Mouse (Mus musculus) neural tube, embryonic 12.5 days (tissue): ENCODE measurements around the gene Sf3a2. TPM values are rescaled to one million over a fixed set of nuclear protein-coding genes. Genes with fewer than 3 reads are reported as not detected.

Experiments used
- ATAC-seq: fragments of 200-750 bp; cut with Nextera tagmentation; 2 replicates; pipeline ENCODE4 v1.8.0; 2017; ENCODE audit warnings: low read depth, mild to moderate bottlenecking, moderate TSS enrichment, moderate library complexity; ENCODE audit not compliant: low FRiP score
- H3K27ac ChIP-seq: fragments of 300-500 bp; sonication (generic); 2 replicates; pipeline ENCODE4 v1.5.1; 2016
- H3K27me3 ChIP-seq: fragments of 300-500 bp; sonication (generic); replicated peaks from 2 replicates; pipeline ENCODE4 v1.6.1; 2016; ENCODE audit warnings: mild to moderate bottlenecking
- H3K36me3 ChIP-seq: fragments of 300-500 bp; sonication (generic); 2 replicates; pipeline ENCODE4 v1.6.1; 2016; ENCODE audit warnings: mild to moderate bottlenecking
- H3K4me1 ChIP-seq: fragments of 300-500 bp; sonication (generic); 2 replicates; pipeline ENCODE4 v1.6.1; 2016
- H3K4me2 ChIP-seq: fragments of 300-500 bp; sonication (generic); replicated peaks from 2 replicates; pipeline ENCODE4 v1.6.1; 2016; ENCODE audit warnings: mild to moderate bottlenecking
- H3K4me3 ChIP-seq: fragments of 300-500 bp; sonication (generic); 2 replicates; pipeline ENCODE4 v1.5.1; 2016
- H3K9ac ChIP-seq: fragments of 300-500 bp; sonication (generic); 2 replicates; pipeline ENCODE4 v1.6.1; 2016; ENCODE audit warnings: mild to moderate bottlenecking
- H3K9me3 ChIP-seq: fragments of 300-500 bp; sonication (generic); 2 replicates; pipeline ENCODE4 v1.6.1; 2016; ENCODE audit warnings: mild to moderate bottlenecking
- WGBS: fragments of 180-500 bp; shearing (Covaris S2); methylation state at CpG from one replicate; pipeline ENCODE4 v1.1.7; 2016; 5-methylcytosine and 5-hydroxymethylcytosine counted together
- microRNA counts: library from miRNA; unstranded; fragments of <30 nt; microRNA quantifications from one replicate; lab custom pipeline; 2017
- microRNA-seq: library from miRNA; unstranded; fragments of <30 nt; microRNA quantifications from one replicate; pipeline ENCODE4, GENCODE M21; 2017
- polyA plus RNA-seq: library from polyadenylated mRNA; unstranded; fragments of >200 nt; fragmentation: Nextera tagmentation; extraction: Ambion mirVana; gene quantifications from 2 replicates; pipeline ENCODE4 v1.2.1, GENCODE M21; 2016

Gene Sf3a2
- polyA plus RNA-seq, 1 experiment from 2014 or later, result 72.4 TPM

DNA sequence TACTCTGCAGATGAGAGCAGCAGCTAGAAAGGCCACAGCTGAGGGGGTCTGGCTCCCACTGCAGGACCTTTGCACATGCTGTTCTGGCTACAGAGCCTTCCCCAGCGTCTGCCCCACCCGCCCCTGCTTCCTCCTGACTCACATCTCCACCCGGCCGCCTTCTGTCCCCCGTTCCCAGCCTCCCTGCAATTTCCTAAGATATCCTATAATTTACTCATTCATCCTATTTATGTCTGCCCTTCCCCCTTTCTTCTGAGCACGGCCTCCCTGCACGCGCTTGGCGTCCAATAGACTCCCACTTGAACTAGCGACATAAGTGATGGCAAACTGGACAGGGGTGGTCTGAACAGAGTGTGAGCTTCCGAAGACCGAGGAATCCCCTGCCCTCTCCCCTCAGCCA is 47.7 kb downstream of the Sf3a2 start:
- 84% methylated on average over 11 of the region's 12 CpGs for WGBS
- H3K9me3 ChIP-seq, result no peaks in the 10 kb centered on the region
- peaks cover 45% of the 10 kb centered on the region for H3K27me3 ChIP-seq
- no peak for ATAC-seq
- H3K4me2 ChIP-seq, result no peak overlapping the region
- H3K4me1 ChIP-seq, result peaks cover 11% of the 10 kb centered on the region
- no peak overlapping the region for H3K4me3 ChIP-seq
- H3K9ac ChIP-seq, result no peak overlapping the region
- H3K36me3 ChIP-seq, result peaks cover 6% of the 10 kb centered on the region; the same call in 1 of the 2 replicates
- H3K27ac ChIP-seq, result no peak overlapping the region

DNA sequence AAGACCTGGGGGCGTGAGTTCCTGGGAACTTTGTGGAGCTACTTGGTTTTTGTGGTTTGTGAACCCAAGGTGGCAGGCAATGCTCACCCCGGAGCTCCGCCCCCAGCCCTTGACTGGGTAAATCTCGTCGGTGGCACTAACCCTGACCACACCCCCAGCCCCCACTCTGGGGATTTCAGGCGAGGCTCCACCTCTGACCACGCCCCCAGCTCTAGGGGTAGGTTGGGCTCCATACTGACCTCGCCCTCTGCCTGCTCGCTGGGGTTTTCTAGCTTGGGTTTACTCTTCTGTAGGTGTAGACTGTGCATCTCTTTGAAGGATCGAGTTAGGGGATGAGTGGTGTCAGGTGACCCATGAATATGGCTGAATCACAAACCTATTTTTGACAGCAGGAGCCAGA is 50.6 kb downstream of the Sf3a2 start:
- Histone ChIP-seq H3K4me3 (no peak overlapping the region), H3K4me2 (no peak overlapping the region), H3K9me3 (no peaks in the 10 kb centered on the region), H3K9ac (no peak overlapping the region), H3K27me3 (peaks cover 24% of the 10 kb centered on the region), H3K4me1 (peaks cover 7% of the 10 kb centered on the region), H3K36me3 (peaks cover 29% of the 10 kb centered on the region), H3K27ac (no peak overlapping the region)
- 9% methylated on average over 10 of the region's 10 CpGs for WGBS
- ATAC-seq, result no peak

MicroRNA genes within 50 kb of the gene (microRNA counts, 519-probe panel; counts per million panel counts)
- microRNA mmu-miR-1982 (lab: Ali Mortazavi, UCI), result 342 counts per million, percentile 67 among the panel's probes with 10 or more counts

Small RNA genes lying within 50 kb of the gene (microRNA-seq; reads per million reads assigned to microRNA genes)
- 2.0 reads per million for gene Mir1982

Other genes with a start within 250 kb of the Sf3a2 start
- 35.6 and 35.9 TPM in 2 replicates for gene Rexo1, start 236.6 kb upstream of the Sf3a2 start, polyA plus RNA-seq
- gene Klf16, start 220.9 kb upstream of the Sf3a2 start, polyA plus RNA-seq, result 7.3 and 7.5 TPM in 2 replicates
- gene Abhd17a, start 207.9 kb upstream of the Sf3a2 start, polyA plus RNA-seq, result 126 and 127 TPM in 2 replicates
- 60.8 and 63.9 TPM in 2 replicates for gene Scamp4, start 195.3 kb upstream of the Sf3a2 start, polyA plus RNA-seq
- gene Adat3, start 195.3 kb upstream of the Sf3a2 start, polyA plus RNA-seq, result 5.4 and 6.7 TPM in 2 replicates
- 3.6 and 6.0 TPM in 2 replicates for gene Gm49322, start 192.2 kb upstream of the Sf3a2 start, polyA plus RNA-seq
- gene Csnk1g2, start 175.4 kb upstream of the Sf3a2 start, polyA plus RNA-seq, result 173 and 192 TPM in 2 replicates
- 92.8 and 100 TPM in 2 replicates for gene Btbd2, start 141.1 kb upstream of the Sf3a2 start, polyA plus RNA-seq
- 86.5 and 88.5 TPM in 2 replicates for gene Mknk2, start 120.1 kb upstream of the Sf3a2 start, polyA plus RNA-seq
- gene Mob3a, start 96.2 kb upstream of the Sf3a2 start, polyA plus RNA-seq, result 59.4 and 61.5 TPM in 2 replicates
- gene Izumo4, start 96.0 kb upstream of the Sf3a2 start, polyA plus RNA-seq, result 28.6 and 29.3 TPM in 2 replicates
- 93.9 and 95.1 TPM in 2 replicates for gene Ap3d1, start 55.9 kb upstream of the Sf3a2 start, polyA plus RNA-seq
- 26.3 and 26.5 TPM in 2 replicates for gene Dot1l, start 43.0 kb upstream of the Sf3a2 start, polyA plus RNA-seq
- gene Plekhj1, start 428 bp downstream of the Sf3a2 start, polyA plus RNA-seq, result 155 TPM in 2 replicates
- not detected in 2 replicates for gene Amh, start 7.0 kb downstream of the Sf3a2 start, polyA plus RNA-seq
- 1.4 and 1.6 TPM in 2 replicates for gene Jsrp1, start 15.3 kb downstream of the Sf3a2 start, polyA plus RNA-seq
- 1,342 and 1,429 TPM in 2 replicates for gene Oaz1, start 28.5 kb downstream of the Sf3a2 start, polyA plus RNA-seq
- gene Lingo3, start 45.8 kb downstream of the Sf3a2 start, polyA plus RNA-seq, result 0.65 and 1.3 TPM in 2 replicates
- 265 and 274 TPM in 2 replicates for gene Lsm7, start 57.0 kb downstream of the Sf3a2 start, polyA plus RNA-seq
- 51.2 and 51.3 TPM in 2 replicates for gene Sppl2b, start 57.1 kb downstream of the Sf3a2 start, polyA plus RNA-seq
- gene Tmprss9, start 73.7 kb downstream of the Sf3a2 start, polyA plus RNA-seq, result 0.06 and 0.10 TPM in 2 replicates
- gene Timm13, start 102.8 kb downstream of the Sf3a2 start, polyA plus RNA-seq, result 282 and 323 TPM in 2 replicates
- 57.1 and 61.3 TPM in 2 replicates for gene Lmnb2, start 120.0 kb downstream of the Sf3a2 start, polyA plus RNA-seq
- 7.9 and 8.0 TPM in 2 replicates for gene Gadd45b, start 131.9 kb downstream of the Sf3a2 start, polyA plus RNA-seq
- gene Gng7, start 216.7 kb downstream of the Sf3a2 start, polyA plus RNA-seq, result 11.2 and 14.0 TPM in 2 replicates
- gene Diras1, start 227.5 kb downstream of the Sf3a2 start, polyA plus RNA-seq, result 16.6 and 16.8 TPM in 2 replicates
- gene Slc39a3, start 239.2 kb downstream of the Sf3a2 start, polyA plus RNA-seq, result 33.9 and 40.2 TPM in 2 replicates